Comparison of ENCODE assay signal across 14 mouse cellular contexts in the genomic region with DNA sequence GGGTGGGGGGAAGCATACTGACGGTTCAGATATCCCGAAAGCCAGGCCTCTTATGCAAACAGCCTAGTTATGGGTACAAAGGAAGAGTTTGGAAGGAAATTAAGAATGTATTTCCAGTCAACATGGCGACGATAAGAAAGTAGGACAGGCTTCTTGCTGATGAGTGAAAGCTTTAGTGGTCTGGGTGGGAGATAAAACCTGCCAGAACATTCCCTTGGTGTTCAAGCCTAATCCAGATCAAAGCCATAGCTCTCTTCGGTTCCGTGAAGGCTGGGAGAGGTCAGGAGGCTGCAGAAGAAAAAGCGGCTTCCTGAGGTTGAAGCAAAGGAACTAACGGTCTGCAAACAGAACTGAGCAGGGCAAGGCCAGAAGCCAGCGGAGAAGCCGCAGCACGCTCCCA. TPM values are rescaled to one million over a fixed set of nuclear protein-coding genes. Genes with fewer than 3 reads are reported as not detected.
DNase-seq lines count a peak whose midpoint lies in the region; ATAC-seq lines count a peak whose summit lies in the region.
"Had no signal": no experiment of that assay in that cellular context is flagged by ENCODE, and none has a peak within 500 bp of the region (broad histone marks: within the 10 kb centered on the region; RNA-seq: fewer than 3 reads in every experiment).

No protein-coding gene starts in this region.

- H3K27me3 ChIP-seq in heart, embryonic 12.5 days (replicated peaks) = peaks cover 23% of the 10 kb centered on the region
- H3K27me3 ChIP-seq in lung, embryonic 15.5 days = peaks cover 7% of the 10 kb centered on the region; the same call in 1 of the 2 replicates
- H3K27me3 ChIP-seq in embryonic facial prominence, embryonic 13.5 days = no peaks in the 10 kb centered on the region
- H3K27me3 ChIP-seq in liver, embryonic 15.5 days = peaks cover 10% of the 10 kb centered on the region

- H3K9ac ChIP-seq in heart, embryonic 12.5 days = no peak overlapping the region
- no peak overlapping the region for H3K9ac ChIP-seq in lung, embryonic 15.5 days
- H3K9ac ChIP-seq in embryonic facial prominence, embryonic 13.5 days = no peak overlapping the region
- H3K9ac ChIP-seq in liver, embryonic 15.5 days = no peak overlapping the region

- no peak overlapping the region for H3K4me3 ChIP-seq in heart, embryonic 12.5 days
- H3K4me3 ChIP-seq in lung, embryonic 15.5 days = no peak overlapping the region
- H3K4me3 ChIP-seq in embryonic facial prominence, embryonic 13.5 days = 0 out of 2 replicates have a peak overlapping the region, but pooled peaks have one; percentile 1
- no peak overlapping the region for H3K4me3 ChIP-seq in liver, embryonic 15.5 days (replicated peaks)

- peak overlapping the region; percentile 14; the same call in 1 of the 2 replicates for H3K27ac ChIP-seq in heart, embryonic 12.5 days (ENCODE audit: poor library complexity, severe bottlenecking)
- no peak overlapping the region for H3K27ac ChIP-seq in lung, embryonic 15.5 days
- no peak overlapping the region for H3K27ac ChIP-seq in embryonic facial prominence, embryonic 13.5 days
- H3K27ac ChIP-seq in liver, embryonic 15.5 days (replicated peaks) = no peak overlapping the region

- WGBS in heart, embryonic 12.5 days = 32% methylated on average over 11 of the region's 11 CpGs
- 23% methylated on average over 11 of the region's 11 CpGs for WGBS in lung, embryonic 15.5 days
- WGBS in embryonic facial prominence, embryonic 13.5 days = 30% methylated on average over 11 of the region's 11 CpGs
- whole genome bisulfite sequencing in liver, embryonic 15.5 days (ENCODE audit: insufficient replicate concordance) = 50% methylated on average over 11 of the region's 11 CpGs

- DNase-seq in heart, postnatal 4 days = no peak
- no peak for DNase-seq in lung, adult 18-20 months
- DNase-seq in left cerebral cortex, postnatal 4 days = no peak
- DNase-seq in cerebellum, adult 18-20 months = no peak

- peak overlapping the region; percentile 38 for H3K4me2 ChIP-seq in heart, embryonic 12.5 days
- peak overlapping the region; percentile 30; the same call in 1 of the 2 replicates for H3K4me2 ChIP-seq in lung, embryonic 15.5 days
- H3K4me2 ChIP-seq in embryonic facial prominence, embryonic 13.5 days = peak overlapping the region; percentile 31
- H3K4me2 ChIP-seq in liver, embryonic 15.5 days = peak overlapping the region; percentile 10; the same call in 1 of the 2 replicates

- H3K4me1 ChIP-seq in heart, embryonic 12.5 days (replicated peaks) = peaks cover 19% of the 10 kb centered on the region
- peaks cover 19% of the 10 kb centered on the region for H3K4me1 ChIP-seq in lung, embryonic 15.5 days
- H3K4me1 ChIP-seq in embryonic facial prominence, embryonic 13.5 days = peaks cover 37% of the 10 kb centered on the region
- 0 out of 2 replicates have a peak, but pooled peaks cover 9% of the 10 kb centered on the region for H3K4me1 ChIP-seq in liver, embryonic 15.5 days (replicated peaks)

- H3K9me3 ChIP-seq in heart, embryonic 12.5 days (replicated peaks) = peaks cover 5% of the 10 kb centered on the region
- H3K9me3 ChIP-seq in lung, embryonic 15.5 days = no peaks in the 10 kb centered on the region
- no peaks in the 10 kb centered on the region for H3K9me3 ChIP-seq in embryonic facial prominence, embryonic 13.5 days
- H3K9me3 ChIP-seq in liver, embryonic 15.5 days (replicated peaks) = no peaks in the 10 kb centered on the region

- intact Hi-C loops in left cerebral cortex, postnatal 4 days (cut with DNase I) = no loop called here

- ATAC-seq in heart, embryonic 12.5 days (ENCODE audit: insufficient number of reproducible peaks, low FRiP score) = no peak
- ATAC-seq in lung, embryonic 15.5 days (ENCODE audit: borderline replicate concordance, extremely low read depth, low FRiP score, low TSS enrichment) = no peak
- ATAC-seq in embryonic facial prominence, embryonic 13.5 days (ENCODE audit: insufficient number of reproducible peaks, insufficient read depth, low FRiP score, low TSS enrichment, low read depth) = no peak
- ATAC-seq in liver, embryonic 15.5 days (ENCODE audit: insufficient read depth) = no peak

- no peaks in the 10 kb centered on the region for H3K36me3 ChIP-seq in heart, embryonic 12.5 days
- no peaks in the 10 kb centered on the region for H3K36me3 ChIP-seq in lung, embryonic 15.5 days
- no peaks in the 10 kb centered on the region for H3K36me3 ChIP-seq in embryonic facial prominence, embryonic 13.5 days
- H3K36me3 ChIP-seq in liver, embryonic 15.5 days (replicated peaks) = no peaks in the 10 kb centered on the region

RNA-seq across cellular contexts. Expression of a gene that starts 12.9 kb away (rescaled TPM):
- polyA plus RNA-seq in heart, embryonic 12.5 days (2016; fragmentation: Nextera tagmentation; extraction: Ambion mirVana) = not detected in 2 replicates
- not detected for total RNA-seq in heart, postnatal 4 days (2021)
- 0.98 and 1.3 TPM in 2 replicates for polyA plus RNA-seq in lung, embryonic 15.5 days (2015; fragmentation: Nextera tagmentation; extraction: Ambion mirVana)
- 1.2 and 1.4 TPM in 2 replicates for polyA plus RNA-seq in embryonic facial prominence, embryonic 13.5 days (2015; fragmentation: Nextera tagmentation; extraction: Ambion mirVana)
- not detected in 2 replicates for polyA plus RNA-seq in liver, embryonic 15.5 days (2015; fragmentation: Nextera tagmentation; extraction: Ambion mirVana)
- total RNA-seq in left cerebral cortex, postnatal 4 days (2021) = not detected
- total RNA-seq: gastrocnemius, adult 8-10 months; layer of hippocampus, adult 8-10 months had no signal
- polyA plus RNA-seq: CD4-positive, CD25-positive, alpha-beta regulatory T cell, adult 4 months; cerebellum, adult 2 months; lung, adult 2 months; neural tube, embryonic 11.5 days had no signal

RNA-seq across cellular contexts. Expression of a gene that starts 24.3 kb away (rescaled TPM):
- polyA plus RNA-seq in heart, embryonic 12.5 days (2016; fragmentation: Nextera tagmentation; extraction: Ambion mirVana) = not detected in 2 replicates
- total RNA-seq in heart, postnatal 4 days (2021) = 1 to 10 TPM in 1 of 2 experiments, under 1 TPM in 1; 0.97 to 1.4 TPM
- 0.25 TPM in 1 of 2 replicates, not detected in the other for polyA plus RNA-seq in lung, embryonic 15.5 days (2015; fragmentation: Nextera tagmentation; extraction: Ambion mirVana)
- 0.52 TPM in 1 of 2 replicates, not detected in the other for polyA plus RNA-seq in embryonic facial prominence, embryonic 13.5 days (2015; fragmentation: Nextera tagmentation; extraction: Ambion mirVana)
- polyA plus RNA-seq in liver, embryonic 15.5 days (2015; fragmentation: Nextera tagmentation; extraction: Ambion mirVana) = not detected in 2 replicates
- not detected for total RNA-seq in left cerebral cortex, postnatal 4 days (2021)
- total RNA-seq: layer of hippocampus, adult 8-10 months had no signal
- polyA plus RNA-seq: CD4-positive, CD25-positive, alpha-beta regulatory T cell, adult 4 months; neural tube, embryonic 11.5 days had no signal

RNA-seq across cellular contexts. Expression of a gene that starts 39.9 kb away (rescaled TPM):
- 16.4 and 17.8 TPM in 2 replicates for polyA plus RNA-seq in heart, embryonic 12.5 days (2016; fragmentation: Nextera tagmentation; extraction: Ambion mirVana)
- 10 to 100 TPM; 17.9 to 20.4 TPM for total RNA-seq in heart, postnatal 4 days (2021)
- 23.2 and 23.4 TPM in 2 replicates for polyA plus RNA-seq in lung, embryonic 15.5 days (2015; fragmentation: Nextera tagmentation; extraction: Ambion mirVana)
- 24.5 and 25.5 TPM in 2 replicates for polyA plus RNA-seq in embryonic facial prominence, embryonic 13.5 days (2015; fragmentation: Nextera tagmentation; extraction: Ambion mirVana)
- 2.8 and 3.7 TPM in 2 replicates for polyA plus RNA-seq in liver, embryonic 15.5 days (2015; fragmentation: Nextera tagmentation; extraction: Ambion mirVana)
- 10 to 100 TPM; 16.2 to 18.7 TPM for total RNA-seq in left cerebral cortex, postnatal 4 days (2021)
